Mouse (Mus musculus): Measurements from ENCODE around the gene Shd.
A peak's percentile ranks its signal among the peaks of the same experiment; 100 is the strongest.

Gene Shd

GRCm38 (mm10) chr17:56008356-56009087 is 38.3 kb downstream of the Shd start:
- peak; percentile 93 for DNase-seq (ENCODE audit: low spot score)

- peak; percentile 88 for DNase-seq (ENCODE audit: low spot score)
These were observed 39.1 kb downstream of the Shd start for GRCm38 (mm10) chr17:56009088-56009961.

- DNase-seq (ENCODE audit: low spot score): no peak
These were observed 39.6 kb downstream of the Shd start for GRCm38 (mm10) chr17:56009962-56010240.

GRCm38 (mm10) chr17:56010255-56010654 is 40.0 kb downstream of the Shd start:
- DNase-seq (ENCODE audit: low spot score): no peak

- no peak for DNase-seq (ENCODE audit: low spot score)
These were observed 40.4 kb downstream of the Shd start for GRCm38 (mm10) chr17:56010681-56011080.

- DNase-seq (ENCODE audit: low spot score): no peak
These were observed 41.2 kb downstream of the Shd start for GRCm38 (mm10) chr17:56011441-56011840.

GRCm38 (mm10) chr17:56015293-56015692 is 45.0 kb downstream of the Shd start:
- no peak for DNase-seq (ENCODE audit: low spot score)

GRCm38 (mm10) chr17:56016382-56016781 is 46.1 kb downstream of the Shd start:
- DNase-seq (ENCODE audit: low spot score): no peak

- no peak for DNase-seq (ENCODE audit: low spot score)
These were observed 46.8 kb downstream of the Shd start for GRCm38 (mm10) chr17:56016793-56017785.

- DNase-seq (ENCODE audit: low spot score): no peak
These were observed 47.6 kb downstream of the Shd start for GRCm38 (mm10) chr17:56017848-56018247.

GRCm38 (mm10) chr17:56018347-56019131 is 48.3 kb downstream of the Shd start:
- no peak for DNase-seq (ENCODE audit: low spot score)

GRCm38 (mm10) chr17:56020400-56021084 is 50.3 kb downstream of the Shd start:
- DNase-seq (ENCODE audit: low spot score): no peak

- DNase-seq (ENCODE audit: low spot score): no peak
These were observed 51.1 kb downstream of the Shd start for GRCm38 (mm10) chr17:56021161-56021910.

- DNase-seq (ENCODE audit: low spot score): no peak
These were observed 52.1 kb downstream of the Shd start for GRCm38 (mm10) chr17:56022131-56022988.

GRCm38 (mm10) chr17:56022989-56023290 is 52.7 kb downstream of the Shd start:
- no peak for DNase-seq (ENCODE audit: low spot score)

- DNase-seq (ENCODE audit: low spot score): no peak
These were observed 53.1 kb downstream of the Shd start for GRCm38 (mm10) chr17:56023386-56023785.

GRCm38 (mm10) chr17:56024476-56024875 is 54.2 kb downstream of the Shd start:
- no peak for DNase-seq (ENCODE audit: low spot score)

GRCm38 (mm10) chr17:56024931-56025330 is 54.7 kb downstream of the Shd start:
- no peak for DNase-seq (ENCODE audit: low spot score)

All from left cerebral cortex, adult 11 months (tissue).